Mouse (Mus musculus) urinary bladder, adult 18-20 months (tissue): ENCODE data around the gene Mycn.
A peak's percentile ranks its signal among the peaks of the same experiment; 100 is the strongest.

Source experiments
- DNase-seq, 2 experiments: peaks; one replicate each; pipeline ENCODE4 v3.0.0; 2022; ENCODE audit warnings: low spot score in 2 of 2, mixed read lengths in 2 of 2

The Mycn gene

DNA sequence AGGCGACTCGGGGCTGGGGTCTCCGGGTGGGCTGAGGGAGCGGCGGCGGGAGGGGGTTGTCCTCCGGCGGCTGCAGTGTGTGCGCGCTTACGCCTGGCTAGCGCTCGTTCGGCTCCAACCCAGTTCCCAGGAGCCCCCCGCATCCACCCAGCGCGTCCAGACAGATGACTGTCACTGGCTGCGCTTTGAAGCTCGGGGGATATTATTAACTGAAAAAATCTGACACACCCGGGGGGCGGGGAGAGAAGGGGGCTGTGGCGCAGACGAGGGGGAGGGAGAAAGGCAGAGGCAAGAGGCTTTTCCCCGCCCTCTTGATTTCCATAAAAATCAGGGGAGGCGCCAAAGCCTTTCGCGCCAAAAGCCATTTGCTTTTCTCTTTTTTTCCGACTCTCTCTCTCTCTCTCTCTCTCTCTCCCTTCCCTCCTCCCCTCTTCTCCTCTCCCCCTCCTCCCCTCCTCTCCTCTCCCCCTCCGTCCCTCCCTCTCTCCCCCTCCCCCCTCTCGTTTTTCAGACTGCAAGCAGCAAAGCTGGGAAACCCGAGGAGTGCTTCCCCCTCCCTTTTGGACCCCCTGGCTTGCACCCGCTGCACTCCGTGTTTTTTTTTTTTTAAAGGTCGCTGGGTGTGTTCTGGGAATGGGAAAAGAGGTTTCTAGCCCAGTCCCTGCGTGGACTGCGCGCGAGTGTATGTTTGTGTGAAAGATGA, at the start of gene Mycn:
Gene Mycn (minus strand): TSS at position 254 of the 703 bp plus-strand sequence.
- DNase-seq: peak; percentile 30 to 39

DNA sequence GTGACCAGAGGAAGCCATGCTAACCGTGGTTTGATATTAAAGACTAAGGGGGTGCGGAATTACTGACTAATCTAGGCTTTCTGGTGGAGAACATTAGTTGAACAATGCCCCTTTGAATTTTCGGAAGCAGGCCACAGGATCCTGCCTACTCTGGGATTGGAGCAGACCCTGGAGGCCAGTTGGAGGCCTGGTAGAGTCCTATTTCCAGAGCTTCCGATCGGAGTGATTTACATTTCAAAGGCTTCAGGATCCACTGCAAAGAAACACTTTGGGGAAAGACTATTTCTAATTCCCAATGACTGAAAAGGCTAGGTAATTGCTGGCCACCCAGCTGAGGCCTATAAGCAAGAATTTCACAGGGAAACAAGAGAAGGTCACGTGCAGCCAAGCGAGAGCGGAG, 45.7 kb upstream of the Mycn start:
- no peak for DNase-seq

DNA sequence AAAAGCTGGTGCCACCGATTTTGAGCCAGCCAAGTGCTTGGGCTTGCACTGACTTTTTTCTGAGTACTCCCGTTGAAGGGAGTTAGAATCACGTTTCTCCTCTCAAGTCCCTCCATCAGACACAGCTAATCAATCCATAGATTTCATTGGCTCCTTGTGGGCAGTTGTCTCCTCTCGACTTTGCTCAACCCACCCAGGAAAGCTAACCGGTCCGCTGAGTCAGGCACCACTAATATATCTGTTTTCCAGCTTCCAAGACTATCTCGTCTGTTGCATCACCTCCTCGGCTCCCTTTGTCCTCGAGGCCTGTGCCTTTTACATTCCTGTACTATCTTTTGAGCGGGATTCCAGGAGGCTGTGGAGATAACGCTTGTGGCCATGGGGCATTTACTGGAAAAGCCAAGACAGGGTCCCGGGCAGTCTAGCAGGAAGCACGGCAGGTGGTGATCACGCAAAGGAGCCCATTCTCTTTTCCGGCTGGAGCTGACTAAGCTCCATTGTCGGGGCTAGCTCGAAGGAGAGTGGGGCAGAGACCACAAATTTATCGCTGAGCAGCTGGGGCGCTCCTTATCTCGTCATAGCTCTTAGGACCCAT, 45.0 kb upstream of the Mycn start:
- DNase-seq: no peak

DNA sequence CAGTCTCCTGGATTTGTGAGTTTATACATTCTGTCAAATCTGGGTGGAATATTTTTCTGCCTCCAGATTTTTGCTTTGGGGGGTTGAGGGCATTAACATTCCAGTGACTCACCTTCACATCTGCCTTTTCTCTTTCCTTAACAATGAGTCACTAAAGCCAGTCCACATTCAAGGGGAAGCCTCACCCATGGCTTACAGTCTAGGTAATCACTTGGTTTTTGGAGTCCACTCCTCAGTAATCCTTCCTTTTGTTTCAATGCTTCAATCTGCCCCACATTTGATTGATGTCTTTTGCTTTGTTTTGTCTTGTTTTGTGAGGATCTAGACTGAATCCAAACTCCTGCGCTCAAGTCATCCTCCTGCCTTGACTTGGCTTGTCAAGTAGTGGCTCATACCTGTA, 41.3 kb upstream of the Mycn start:
- DNase-seq: no peak

DNA sequence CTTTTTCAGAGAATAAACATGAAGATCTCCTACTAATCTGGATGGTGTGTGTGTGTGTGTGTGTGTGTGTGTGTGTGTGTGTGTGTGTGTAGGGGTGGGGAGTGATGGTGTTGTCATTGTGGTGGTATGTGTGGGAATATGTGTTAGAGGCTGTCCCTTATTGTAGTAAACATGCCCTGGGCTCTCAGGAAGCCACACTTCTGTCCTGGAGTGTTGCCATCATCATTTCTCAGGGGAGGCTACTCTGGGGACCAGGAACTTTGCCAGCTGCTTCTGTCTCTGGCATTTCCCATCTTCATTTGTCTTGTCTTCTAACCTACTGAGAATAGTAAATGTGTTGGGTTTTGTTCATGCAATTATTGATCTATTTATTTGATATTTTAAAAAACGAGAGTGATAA, 33.7 kb upstream of the Mycn start:
- DNase-seq: no peak

DNA sequence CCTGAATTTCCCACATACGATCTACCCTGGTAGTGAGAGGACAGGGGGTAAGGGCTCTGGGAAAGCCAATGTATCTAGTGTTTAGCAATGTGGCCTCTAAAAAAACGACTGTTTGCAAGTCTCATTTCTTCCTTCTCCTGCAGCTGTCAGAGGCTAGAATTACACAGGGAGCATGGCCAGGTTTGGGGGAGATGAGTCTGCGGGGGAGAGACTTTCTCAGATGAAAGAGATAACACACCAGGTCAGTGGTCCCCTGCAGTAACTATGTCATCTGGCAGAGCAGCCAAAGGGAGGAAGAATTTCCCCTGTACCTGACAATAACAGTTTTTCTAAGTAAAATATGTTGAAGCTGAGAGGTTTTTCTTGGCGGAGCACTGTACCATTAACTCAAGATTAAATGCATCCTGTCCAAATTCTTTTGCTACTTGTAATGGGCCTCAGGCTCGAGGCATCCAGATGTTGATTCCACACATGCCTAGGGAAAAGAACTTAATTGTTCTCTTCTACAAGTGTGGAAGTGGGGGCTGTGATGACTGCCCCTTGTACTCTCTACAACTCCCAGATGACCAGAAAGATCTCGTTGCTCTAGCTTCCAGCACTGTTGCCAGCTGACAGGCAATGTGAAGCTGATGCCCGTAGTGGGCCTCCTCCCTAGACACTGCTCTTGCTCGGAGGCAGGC, 31.2 kb upstream of the Mycn start:
- DNase-seq: no peak

DNA sequence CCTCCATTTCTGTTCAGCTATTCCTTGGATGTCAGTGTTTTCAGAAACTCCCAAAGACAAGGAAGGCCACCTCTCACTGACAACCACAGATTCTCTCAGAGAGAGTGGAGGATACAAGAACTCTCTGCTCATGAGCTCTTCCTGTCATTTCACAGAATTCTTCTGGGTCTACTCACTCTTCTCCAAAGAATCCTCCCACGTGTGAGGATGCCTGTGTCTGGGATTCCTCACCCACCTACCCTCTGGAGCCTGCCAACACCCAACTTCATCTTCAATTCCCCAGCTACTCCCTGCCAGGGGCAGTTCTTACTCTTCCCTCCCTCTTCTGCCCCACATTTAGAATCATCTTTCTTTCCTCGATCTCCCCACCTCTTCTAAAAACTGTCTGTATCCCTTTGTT, 26.2 kb upstream of the Mycn start:
- no peak for DNase-seq

DNA sequence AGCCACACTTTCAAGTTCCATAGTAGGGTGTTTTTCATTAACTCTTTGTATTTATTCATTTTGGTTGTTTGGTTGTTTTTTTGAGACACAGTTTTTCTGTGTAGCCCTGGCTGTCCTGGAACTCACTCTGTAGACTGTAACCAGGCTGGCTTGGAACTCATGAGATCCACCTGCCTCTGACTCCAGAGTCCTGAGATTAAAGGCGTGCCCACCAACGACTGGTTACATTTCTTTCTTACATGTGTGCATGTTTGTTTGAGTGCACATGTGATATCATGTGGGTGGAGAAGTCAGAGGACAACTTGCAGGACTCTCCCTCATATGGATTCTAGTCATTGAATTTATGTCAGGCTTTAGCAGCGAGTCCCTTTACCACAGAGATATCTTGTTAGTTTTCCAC, 23.1 kb upstream of the Mycn start:
- DNase-seq: no peak

GRCm38 (mm10) chr12:12947606-12948005, 5.9 kb upstream of the Mycn start:
- no peak for DNase-seq

DNA sequence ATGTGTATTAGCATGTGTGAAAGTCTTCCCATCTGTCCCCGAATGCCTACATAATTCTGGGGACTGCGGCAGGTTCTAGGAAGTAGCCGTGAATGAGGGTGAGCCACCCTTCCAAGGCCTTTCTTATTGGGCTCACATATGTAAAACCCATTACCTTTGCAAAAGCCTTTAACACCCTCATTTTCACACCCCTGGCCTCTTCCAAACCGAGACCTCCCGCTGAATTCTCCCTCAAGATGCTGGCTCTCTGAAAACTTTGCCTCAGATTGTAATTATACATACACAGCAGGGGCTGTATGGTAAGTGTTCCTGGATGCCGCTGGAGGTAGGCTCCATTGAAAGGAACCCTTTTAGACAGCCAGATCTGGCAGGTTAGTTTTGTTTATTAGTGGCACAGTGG, 1.6 kb upstream of the Mycn start:
- DNase-seq: no peak

DNA sequence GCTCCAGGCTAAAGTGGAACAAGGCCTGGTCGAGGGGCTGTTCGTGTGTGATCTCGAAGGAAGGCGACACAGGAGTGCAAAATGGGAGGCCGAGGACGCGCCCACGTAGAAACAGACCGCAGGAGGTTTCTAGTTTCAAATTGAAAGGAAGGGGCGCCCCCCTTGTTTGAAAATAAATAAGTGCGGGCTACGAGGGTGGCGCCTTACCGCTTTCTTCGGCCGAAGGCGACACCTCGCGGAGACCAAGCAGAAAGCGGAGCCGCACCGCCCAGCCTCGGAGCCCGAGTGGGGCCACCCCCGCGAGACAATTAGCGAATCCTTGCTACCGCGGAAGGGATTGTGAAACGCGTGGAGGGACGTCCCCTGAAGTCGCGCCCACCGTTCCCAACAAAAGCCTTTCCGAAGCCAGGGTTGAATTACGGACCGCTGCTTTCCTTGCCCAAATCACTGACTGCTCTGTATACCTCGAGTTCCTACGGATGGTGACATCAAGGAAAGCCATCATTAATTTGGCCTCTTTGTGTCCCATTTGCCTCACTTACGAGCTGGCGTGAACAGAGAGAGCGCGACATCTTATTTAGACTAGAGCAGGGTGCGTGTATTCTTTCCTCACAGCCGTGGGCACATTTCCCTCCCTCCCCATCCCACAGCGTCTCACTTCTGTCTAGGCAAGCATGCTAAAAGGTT, 793 bp upstream of the Mycn start:
- DNase-seq: peak; percentile 55 to 66

DNA sequence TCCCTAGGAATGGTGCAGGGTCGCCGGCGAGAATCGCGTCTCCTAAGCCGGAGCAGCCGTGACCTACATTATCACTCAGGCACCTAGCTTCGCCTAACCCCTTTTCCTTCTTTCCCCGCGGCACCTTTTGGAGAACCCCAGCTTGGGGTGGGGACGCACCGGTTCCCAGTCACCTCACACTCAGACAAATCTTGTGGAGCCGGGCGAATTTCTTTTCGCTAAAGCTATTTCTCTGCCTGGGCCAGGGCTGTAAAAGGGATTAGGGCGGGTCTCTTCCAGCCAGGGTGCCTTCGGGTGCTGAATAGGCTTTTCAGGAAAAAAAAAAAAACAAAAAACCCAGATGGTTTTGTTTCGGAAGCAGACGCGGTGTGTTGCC, 597 bp downstream of the Mycn start:
- peak in 1 of 2 experiments; percentile 19 for DNase-seq

GRCm38 (mm10) chr12:12940466-12941128, 1.1 kb downstream of the Mycn start:
- peak in 1 of 2 experiments; percentile 6 for DNase-seq

GRCm38 (mm10) chr12:12939581-12940465, 1.9 kb downstream of the Mycn start:
- peak in 1 of 2 experiments; percentile 18 for DNase-seq

- DNase-seq: no peak
These were observed 2.9 kb downstream of the Mycn start for GRCm38 (mm10) chr12:12938850-12939249.

GRCm38 (mm10) chr12:12938361-12938760, 3.4 kb downstream of the Mycn start:
- no peak for DNase-seq

DNA sequence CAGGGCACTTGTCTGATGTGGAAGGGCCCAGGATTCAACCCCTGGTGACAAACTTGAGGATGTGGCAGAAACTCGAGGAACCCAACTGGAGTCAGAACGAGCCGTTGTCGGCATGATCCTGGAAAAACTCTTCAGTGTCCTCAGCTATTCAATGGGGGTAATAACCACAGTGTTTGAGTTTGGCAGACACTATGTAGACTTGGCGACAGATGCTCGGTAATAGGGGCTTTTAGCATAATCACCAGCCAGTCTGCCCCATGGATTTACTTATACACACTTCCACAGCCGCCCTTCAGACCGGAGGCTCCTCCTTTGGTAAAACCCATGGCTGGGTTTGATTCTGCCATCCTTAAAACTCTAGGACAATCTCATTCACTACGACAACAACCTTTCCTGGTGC, 4.0 kb downstream of the Mycn start:
- no peak for DNase-seq

GRCm38 (mm10) chr12:12937088-12937487, 4.6 kb downstream of the Mycn start:
- DNase-seq: no peak

DNA sequence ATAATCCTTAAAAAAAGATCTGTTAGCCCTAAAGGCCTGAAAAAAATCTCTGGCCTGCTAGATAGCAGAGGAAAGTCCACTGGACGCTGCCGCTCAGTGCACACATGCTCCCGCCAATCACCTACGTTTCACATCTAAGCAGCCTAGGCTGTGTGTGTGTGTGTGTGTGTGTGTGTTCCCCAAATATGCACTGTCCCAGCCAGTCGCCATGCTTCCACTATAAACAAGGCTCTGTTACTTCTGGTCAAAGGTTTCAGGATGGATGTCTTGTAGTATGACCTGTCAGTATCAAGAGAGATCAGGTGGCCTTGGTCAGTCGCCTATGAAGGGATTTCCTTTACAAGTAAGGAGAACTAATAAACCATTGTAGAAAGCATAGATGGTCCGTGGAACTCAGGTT, 9.5 kb downstream of the Mycn start:
- no peak for DNase-seq

- DNase-seq: no peak
These were observed 13.5 kb downstream of the Mycn start for GRCm38 (mm10) chr12:12928239-12928638.

- no peak for DNase-seq
These were observed 14.7 kb downstream of the Mycn start for GRCm38 (mm10) chr12:12926975-12927527.
